Mouse (Mus musculus) testis, adult 2 months (tissue): Measurements from ENCODE around the gene Hba-x.

Experiments used
- CTCF ChIP-seq: fragments of 200-500 bp; IDR thresholded peaks from 2 replicates; pipeline ENCODE4 v1.5.1; 2012; ENCODE audit warnings: low read depth, mild to moderate bottlenecking, inconsistent platforms, low read length, moderate library complexity; ENCODE audit not compliant: control insufficient read depth, insufficient read depth, insufficient replicate concordance
- POLR2A ChIP-seq: fragments of 200-500 bp; IDR thresholded peaks from 2 replicates; pipeline ENCODE4 v1.6.1; 2012; ENCODE audit warnings: low read depth, mild to moderate bottlenecking, inconsistent platforms, low read length, moderate library complexity; ENCODE audit not compliant: control insufficient read depth

- TF ChIP-seq CTCF (no peak), POLR2A (no peak)
Observed at GRCm38 (mm10) chr11:32228292-32228845, 47.8 kb upstream of the Hba-x start.
